Mouse (Mus musculus): ENCODE results near the gene Slc39a8. TPM values are rescaled to one million over a fixed set of nuclear protein-coding genes. Genes with fewer than 3 reads are reported as not detected.
A peak's percentile ranks its signal among the peaks of the same experiment; 100 is the strongest.

The Slc39a8 gene
- total RNA-seq, 2 experiments from 2014 or later, result 3.5 to 3.9 TPM

DNA sequence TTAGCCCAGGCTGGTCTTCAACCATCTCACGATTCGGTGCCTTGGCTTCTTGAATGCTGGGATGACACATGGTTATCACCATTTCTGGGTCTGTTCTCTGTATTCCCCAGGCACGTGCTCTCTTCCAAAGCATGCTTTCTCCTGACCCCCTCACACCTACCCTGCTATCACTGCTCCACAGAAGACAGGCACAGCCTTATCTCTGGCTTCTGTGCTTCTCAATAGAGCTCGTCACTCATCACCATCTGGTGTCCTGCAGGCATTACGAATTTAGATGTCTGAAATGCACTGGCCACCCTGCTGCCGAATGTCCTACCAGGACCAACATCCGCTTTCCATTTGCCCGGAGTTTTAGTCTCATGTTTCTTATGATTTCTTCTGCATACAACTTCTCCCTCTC lies 18.6 kb downstream of the Slc39a8 start:
- no peak for DNase-seq (ENCODE audit: low spot score in 2 of 2)
- intact Hi-C loops (cut with DNase I), result no loop called here

DNA sequence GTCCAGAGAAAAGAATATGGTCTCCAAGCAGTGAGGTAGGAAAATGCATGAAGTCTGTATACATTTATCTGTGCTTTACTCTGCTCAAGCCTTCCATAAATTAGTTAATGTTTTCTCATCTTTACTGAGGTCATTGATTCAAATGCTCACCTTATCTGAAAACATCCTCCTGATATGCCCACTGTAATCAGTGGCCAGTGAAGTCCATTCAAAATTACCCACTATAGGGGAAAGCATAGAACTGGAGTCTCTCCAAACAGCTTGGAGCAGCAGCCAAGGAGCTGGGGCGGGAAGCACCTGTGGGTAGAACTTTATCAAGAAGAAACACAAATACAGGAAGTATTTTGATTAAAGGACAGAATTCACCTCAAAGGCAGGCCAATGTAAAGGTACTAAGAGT lies 19.8 kb downstream of the Slc39a8 start:
- intact Hi-C loops (cut with DNase I), result no loop called here

DNA sequence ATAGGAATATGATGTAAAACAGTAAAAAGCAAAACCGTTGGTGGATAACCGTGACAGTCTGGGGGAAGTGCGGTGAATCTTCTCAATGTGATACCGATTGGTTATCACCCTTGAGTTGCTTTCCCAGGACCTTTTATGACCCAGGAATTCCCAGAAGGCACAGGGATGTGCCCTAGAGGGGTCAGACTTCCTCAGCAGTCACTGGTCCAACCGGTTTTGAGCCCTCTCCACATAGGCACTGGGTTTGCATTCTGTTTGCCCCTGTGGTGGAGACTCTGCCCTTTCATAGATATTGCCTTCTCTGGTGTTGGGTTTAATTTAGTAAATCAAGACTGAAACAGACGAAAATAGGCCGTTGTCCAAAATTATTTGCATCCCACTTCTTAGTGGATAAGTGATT lies 20.8 kb downstream of the Slc39a8 start:
- intact Hi-C loops (cut with DNase I), result no loop called here
- DNase-seq (ENCODE audit: low spot score in 2 of 2), result no peak

More for the DNA sequence above, 19.8 kb downstream of the Slc39a8 start:
- no peak for DNase-seq (ENCODE audit: low spot score in 2 of 2)

GRCm38 (mm10) chr3:135851607-135852006 lies 26.5 kb downstream of the Slc39a8 start:
- intact Hi-C loops (cut with DNase I), result no loop called here

GRCm38 (mm10) chr3:135853604-135854297 lies 28.7 kb downstream of the Slc39a8 start:
- intact Hi-C loops (cut with DNase I), result no loop called here

More at GRCm38 (mm10) chr3:135851607-135852006, 26.5 kb downstream of the Slc39a8 start:
- DNase-seq (ENCODE audit: low spot score in 2 of 2), result no peak

DNA sequence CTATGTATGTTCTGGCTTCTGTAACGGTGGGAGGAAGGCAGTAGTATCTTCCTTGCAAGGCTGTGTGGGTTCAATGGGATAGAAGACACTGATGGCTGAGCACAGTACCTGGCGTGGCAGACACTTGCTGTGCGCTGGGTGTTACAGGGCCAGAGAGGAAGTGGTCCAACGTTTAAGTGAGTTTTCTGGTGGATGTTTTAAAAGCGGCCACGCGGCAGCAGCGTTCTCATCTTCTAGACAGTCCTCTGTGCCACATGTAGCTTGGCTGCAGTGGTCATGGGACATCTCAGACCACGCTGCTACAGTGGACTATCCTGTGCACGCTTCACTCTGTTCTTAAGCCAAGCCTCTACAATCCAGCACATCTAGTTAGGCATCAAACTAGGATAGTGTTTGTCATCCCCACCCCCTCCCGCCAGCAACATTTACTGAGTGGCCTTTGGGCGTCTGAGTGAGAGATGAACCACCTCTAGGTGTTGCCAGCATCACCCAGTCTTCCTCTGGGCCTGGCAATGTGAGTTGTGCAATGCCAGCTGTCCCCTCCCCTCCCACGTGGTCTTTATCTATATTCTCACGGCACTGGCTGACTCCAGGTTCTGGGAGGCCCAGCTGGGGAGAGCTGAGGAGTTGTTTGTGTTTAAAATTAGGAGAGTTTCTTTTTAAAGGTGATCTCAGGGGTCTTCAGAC lies 29.4 kb downstream of the Slc39a8 start:
- DNase-seq (ENCODE audit: low spot score in 2 of 2), result no peak
- intact Hi-C loops (cut with DNase I), result no loop called here

More at GRCm38 (mm10) chr3:135853604-135854297, 28.7 kb downstream of the Slc39a8 start:
- DNase-seq (ENCODE audit: low spot score in 2 of 2), result no peak

- DNase-seq (ENCODE audit: low spot score in 2 of 2), result no peak
- intact Hi-C loops (cut with DNase I), result no loop called here
Observed at GRCm38 (mm10) chr3:135854985-135855340, 29.9 kb downstream of the Slc39a8 start.

GRCm38 (mm10) chr3:135856303-135856702 lies 31.2 kb downstream of the Slc39a8 start:
- intact Hi-C loops (cut with DNase I), result no loop called here
- no peak for DNase-seq (ENCODE audit: low spot score in 2 of 2)

GRCm38 (mm10) chr3:135857134-135857533 lies 32.1 kb downstream of the Slc39a8 start:
- intact Hi-C loops (cut with DNase I), result no loop called here
- no peak for DNase-seq (ENCODE audit: low spot score in 2 of 2)

DNA sequence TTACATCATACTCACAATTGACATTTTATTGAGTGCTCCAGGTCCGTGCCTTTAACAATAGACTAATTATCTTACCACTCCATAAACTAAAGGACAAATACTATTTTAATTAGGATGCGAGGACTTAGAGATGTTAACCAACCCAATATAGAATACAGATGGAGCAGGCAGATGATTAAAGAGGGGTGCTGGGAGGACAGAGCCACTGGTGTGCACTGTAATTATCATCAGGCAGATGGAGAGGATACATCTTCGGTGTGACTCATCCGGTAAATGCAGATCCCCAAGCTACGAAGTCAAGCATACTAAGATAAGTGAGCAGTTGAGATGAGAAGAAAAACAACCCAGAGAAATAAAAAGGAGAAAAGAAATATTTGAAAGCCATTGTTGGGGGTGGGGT lies 34.4 kb downstream of the Slc39a8 start:
- intact Hi-C loops (cut with DNase I), result no loop called here
- peak; percentile 31 to 76 for DNase-seq (ENCODE audit: low spot score in 2 of 2)

- intact Hi-C loops (cut with DNase I), result no loop called here
- peak; percentile 71 to 76 for DNase-seq (ENCODE audit: low spot score in 2 of 2)
Observed at GRCm38 (mm10) chr3:135862804-135863203, 37.7 kb downstream of the Slc39a8 start.

- intact Hi-C loops (cut with DNase I), result no loop called here
- no peak for DNase-seq (ENCODE audit: low spot score in 2 of 2)
Observed at GRCm38 (mm10) chr3:135869041-135869440, 44.0 kb downstream of the Slc39a8 start.

DNA sequence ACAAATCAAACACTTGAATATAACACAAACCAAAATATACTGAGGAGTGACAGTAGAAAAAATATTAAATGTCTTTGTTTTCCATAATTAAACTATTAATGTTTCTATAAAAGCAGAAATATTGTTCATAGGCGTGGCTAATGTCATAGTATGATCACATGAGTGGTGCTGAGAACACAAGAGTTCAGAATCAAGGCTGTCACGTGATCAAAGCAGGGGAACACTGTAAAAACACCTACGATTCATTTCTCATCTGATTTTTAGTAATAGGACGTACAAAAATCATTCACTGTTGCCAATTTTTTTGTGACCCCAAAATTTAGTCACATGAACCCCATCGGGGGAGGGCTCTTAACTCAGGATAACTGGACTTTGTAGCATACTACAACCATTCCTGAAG lies 47.2 kb downstream of the Slc39a8 start:
- DNase-seq (ENCODE audit: low spot score in 2 of 2), result no peak
- intact Hi-C loops (cut with DNase I), result no loop called here

DNA sequence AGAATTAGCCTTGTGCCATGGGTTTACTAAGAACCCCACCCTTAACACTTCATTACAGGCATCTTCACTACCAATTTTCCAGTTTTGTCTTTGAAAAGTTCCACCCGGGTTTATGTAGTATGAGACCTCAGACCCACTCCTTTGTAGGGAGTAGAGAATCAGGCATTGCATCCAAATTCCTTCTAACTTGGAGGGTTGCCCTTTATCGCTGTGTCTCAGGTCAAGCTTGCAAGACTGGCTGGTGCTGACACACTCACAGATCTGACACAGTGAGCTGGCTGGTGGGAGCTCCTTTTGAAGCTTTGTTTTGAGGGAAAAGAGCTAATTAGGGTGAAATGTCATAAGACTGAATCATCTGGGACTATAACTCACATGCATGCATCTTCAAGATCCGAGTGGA lies 48.5 kb downstream of the Slc39a8 start:
- intact Hi-C loops (cut with DNase I), result no loop called here
- no peak for DNase-seq (ENCODE audit: low spot score in 2 of 2)

DNA sequence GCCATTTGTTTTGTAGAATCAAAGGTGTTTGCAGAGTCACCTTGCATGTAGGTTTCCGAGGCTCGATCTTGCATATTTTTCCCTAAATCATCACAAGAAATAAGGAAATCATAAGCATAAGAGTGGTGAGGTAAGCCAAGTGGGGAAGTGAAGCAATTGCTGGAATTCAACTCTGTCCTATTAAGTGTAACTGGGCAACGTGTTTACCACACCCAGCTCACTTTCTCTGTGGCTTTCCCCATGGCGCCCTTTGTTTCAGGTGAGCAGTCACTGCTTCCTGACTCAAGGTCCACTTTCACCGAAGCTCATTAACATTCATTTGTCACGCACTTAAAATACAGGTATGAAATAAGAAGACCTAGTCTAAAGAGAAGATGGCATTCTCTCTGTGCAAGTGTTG lies 53.0 kb downstream of the Slc39a8 start:
- intact Hi-C loops (cut with DNase I), result no loop called here
- DNase-seq (ENCODE audit: low spot score in 2 of 2), result no peak

- no peak for DNase-seq (ENCODE audit: low spot score in 2 of 2)
- intact Hi-C loops (cut with DNase I), result loop anchor here (5.0 to 10.0 kb wide), 5 partner anchors 161 to 1866 kb away; no protein-coding TSS in a partner anchor
Observed at GRCm38 (mm10) chr3:135885927-135886658, 61.0 kb downstream of the Slc39a8 start.

GRCm38 (mm10) chr3:135886659-135887027 lies 61.6 kb downstream of the Slc39a8 start:
- DNase-seq (ENCODE audit: low spot score in 2 of 2), result peak; percentile 90 to 95
- intact Hi-C loops (cut with DNase I), result loop anchor here (5.0 to 10.0 kb wide), 5 partner anchors 161 to 1866 kb away; no protein-coding TSS in a partner anchor

DNA sequence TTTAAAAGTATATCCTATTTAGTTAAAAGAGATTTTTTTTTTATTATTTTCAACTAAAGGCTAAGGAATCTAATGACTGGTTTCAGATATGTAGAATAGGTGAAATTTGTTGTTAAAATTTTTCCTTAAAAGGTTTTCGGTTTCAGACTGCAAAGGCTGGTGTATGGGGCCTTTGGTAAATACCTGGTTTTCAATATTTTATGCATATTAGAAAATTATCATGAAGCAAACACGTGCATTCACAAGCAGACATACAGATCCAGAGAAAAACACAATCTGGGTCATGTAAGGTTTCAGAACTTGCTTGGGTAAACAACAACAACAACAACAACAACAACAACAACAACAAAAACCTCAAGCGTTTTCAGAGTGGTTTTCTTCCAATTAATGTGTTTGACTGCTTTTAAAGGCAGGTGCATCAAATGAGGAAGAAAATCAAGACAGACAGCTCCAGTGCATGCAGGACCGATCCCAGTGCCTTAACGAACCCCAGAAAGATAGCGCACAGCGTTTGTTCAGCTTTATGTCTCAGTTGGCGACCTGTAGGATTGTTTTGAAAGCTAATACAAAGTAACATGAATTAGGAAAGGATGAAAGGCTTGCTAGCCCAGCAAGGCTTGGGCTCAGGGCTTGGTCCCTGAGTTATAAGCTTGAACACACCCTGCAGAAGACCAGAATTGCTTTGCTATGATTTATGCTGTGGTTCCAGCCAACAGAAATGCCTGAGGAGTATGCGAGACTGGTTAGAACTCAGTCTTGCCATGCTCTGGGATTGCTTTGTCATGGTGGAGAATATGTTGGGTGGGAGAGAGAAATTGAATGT lies 62.2 kb downstream of the Slc39a8 start:
- no peak for DNase-seq (ENCODE audit: low spot score in 2 of 2)

DNA sequence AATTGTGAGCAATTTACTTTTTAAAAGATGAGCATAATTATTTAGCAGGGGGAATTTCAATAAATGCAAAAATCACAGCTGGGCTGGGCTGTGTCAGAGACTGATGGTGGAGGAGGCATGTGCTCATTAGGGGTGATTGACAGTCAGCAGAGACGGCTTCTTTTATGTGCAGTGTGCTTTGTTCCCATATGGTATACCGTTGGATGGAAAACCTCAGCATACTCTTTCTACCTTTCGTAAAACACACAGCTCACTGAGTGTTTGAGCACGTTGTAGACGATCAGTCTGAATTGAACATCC lies 62.7 kb downstream of the Slc39a8 start:
- DNase-seq (ENCODE audit: low spot score in 2 of 2), result no peak
- intact Hi-C loops (cut with DNase I), result loop anchor here (5.0 to 10.0 kb wide), 5 partner anchors 159 to 1864 kb away; no protein-coding TSS in a partner anchor

More for the DNA sequence above, 62.2 kb downstream of the Slc39a8 start:
- intact Hi-C loops (cut with DNase I), result loop anchor here (5.0 to 10.0 kb wide), 5 partner anchors 160 to 1865 kb away; no protein-coding TSS in a partner anchor

DNA sequence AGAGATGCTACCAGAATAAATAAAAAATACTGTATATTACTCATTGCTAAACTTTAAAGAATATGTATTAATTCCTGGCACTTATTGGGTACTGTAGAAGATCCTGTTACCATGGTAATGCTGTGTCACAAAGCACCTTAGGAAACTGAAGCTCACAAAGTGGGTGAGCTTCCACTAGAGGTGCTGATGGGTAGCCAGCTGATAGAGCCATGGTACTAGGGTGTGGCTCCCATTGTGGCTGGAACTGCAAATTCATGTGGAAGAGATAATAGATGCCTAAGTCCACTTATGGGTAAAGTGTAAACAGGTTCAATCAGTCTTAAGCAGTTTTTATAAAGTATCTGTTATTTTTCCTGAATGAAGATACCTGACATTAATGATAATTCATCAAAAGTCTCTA lies 64.3 kb downstream of the Slc39a8 start:
- no peak for DNase-seq (ENCODE audit: low spot score in 2 of 2)
- intact Hi-C loops (cut with DNase I), result loop anchor here (5.0 to 10.0 kb wide), 5 partner anchors 158 to 1863 kb away; no protein-coding TSS in a partner anchor

Data from left cerebral cortex, postnatal 25 days (tissue).